In the genomic region with DNA sequence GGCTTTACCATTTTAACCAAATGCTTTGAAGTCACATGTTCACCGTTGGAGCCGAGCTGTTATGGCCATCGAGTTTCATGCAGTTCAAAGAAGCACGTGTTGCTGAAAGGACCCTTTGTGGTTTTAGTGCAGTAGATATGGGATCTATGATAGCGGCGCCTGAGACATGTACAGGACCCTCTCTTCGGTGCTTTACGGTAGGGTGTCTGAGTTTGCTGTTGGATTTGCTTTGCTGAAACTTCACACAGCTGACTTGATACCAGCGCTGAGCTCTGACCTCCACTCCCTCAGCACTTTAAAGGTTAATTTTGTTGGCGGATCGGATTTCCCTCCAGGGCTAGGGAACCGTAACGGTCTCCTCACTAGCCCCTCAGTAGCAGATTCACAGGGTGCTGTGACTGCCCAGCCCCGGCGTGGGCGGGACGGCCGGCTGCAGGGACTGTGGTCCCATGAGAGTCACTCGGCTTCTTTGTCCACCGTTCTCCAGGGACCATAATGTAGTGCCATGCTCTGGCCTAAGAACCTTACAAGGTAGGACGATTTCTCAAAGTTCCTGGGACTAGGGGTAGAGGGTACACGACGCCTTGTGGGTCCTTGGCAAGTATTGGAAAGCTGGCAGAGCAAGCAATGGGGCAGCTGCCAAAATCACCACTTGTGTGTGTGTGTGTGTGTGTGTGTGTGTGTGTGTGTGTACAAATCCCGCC, we compare ENCODE assay signal across 8 mouse cellular contexts.
DNase-seq lines count a peak whose midpoint lies in the region; ATAC-seq and TF ChIP-seq lines count a peak whose summit lies in the region.

No protein-coding gene starts in this region.

- no peak for TF ChIP-seq POLR2A in cortical plate, adult 2 months (IDR thresholded peaks at IDR 0.05; ENCODE audit: extremely low read depth, insufficient read depth, low read length)

- ATAC-seq in heart, embryonic 13.5 days (ENCODE audit: extremely low read depth, insufficient number of reproducible peaks, low FRiP score, low TSS enrichment): peak; percentile 32; the same call in 1 of the 2 replicates
- peak; percentile 92 for ATAC-seq in kidney, embryonic 15.5 days (replicated peaks; ENCODE audit: low FRiP score)

- peak overlapping the region; percentile 71 for H3K4me2 ChIP-seq in heart, embryonic 13.5 days
- H3K4me2 ChIP-seq in kidney, embryonic 15.5 days: peak overlapping the region; percentile 66

- under 1% methylated on average over 24 of the region's 24 CpGs for WGBS in heart, embryonic 13.5 days
- WGBS in kidney, embryonic 15.5 days: under 1% methylated on average over 24 of the region's 24 CpGs

- H3K27ac ChIP-seq in left cerebral cortex, adult 2 months: peak overlapping the region; percentile 29; the same call in 1 of the 2 replicates
- H3K27ac ChIP-seq in cortical plate, adult 2 months (ENCODE audit: insufficient read depth, low read length): peak overlapping the region; percentile 20
- peak overlapping the region; percentile 91 for H3K27ac ChIP-seq in heart, embryonic 13.5 days (replicated peaks)
- peak overlapping the region; percentile 93 for H3K27ac ChIP-seq in kidney, embryonic 15.5 days

- peak overlapping the region; percentile 87 for H3K9ac ChIP-seq in heart, embryonic 13.5 days
- H3K9ac ChIP-seq in kidney, embryonic 15.5 days: peak overlapping the region; percentile 63

- H3K9me3 ChIP-seq in heart, embryonic 13.5 days: no peaks in the 10 kb centered on the region
- no peaks in the 10 kb centered on the region for H3K9me3 ChIP-seq in kidney, embryonic 15.5 days (replicated peaks)

- peaks cover 10% of the 10 kb centered on the region for H3K4me1 ChIP-seq in cortical plate, adult 2 months (ENCODE audit: control insufficient read depth, insufficient read depth, low read length)
- H3K4me1 ChIP-seq in heart, embryonic 13.5 days: peaks cover 72% of the 10 kb centered on the region
- H3K4me1 ChIP-seq in kidney, embryonic 15.5 days: peaks cover 71% of the 10 kb centered on the region

- H3K4me3 ChIP-seq in left cerebral cortex, adult 2 months: peak overlapping the region; percentile 37
- H3K4me3 ChIP-seq in cortical plate, adult 2 months (ENCODE audit: insufficient read depth, low read length): peak overlapping the region; percentile 16; the same call in 1 of the 2 replicates
- H3K4me3 ChIP-seq in heart, embryonic 13.5 days: peak overlapping the region; percentile 62
- H3K4me3 ChIP-seq in kidney, embryonic 15.5 days (replicated peaks): peak overlapping the region; percentile 54

- no peaks in the 10 kb centered on the region for H3K36me3 ChIP-seq in heart, embryonic 13.5 days
- H3K36me3 ChIP-seq in kidney, embryonic 15.5 days: no peaks in the 10 kb centered on the region

- intact Hi-C loops in left cerebral cortex, adult 2 months (cut with DNase I): loop anchor here (5.0 kb wide), 1 partner anchor 40 kb away; no protein-coding TSS in a partner anchor
- intact Hi-C loops in left cerebral cortex, postnatal 25 days (cut with DNase I): no loop called here

- TF ChIP-seq CTCF in left cerebral cortex, adult 2 months (IDR thresholded peaks at IDR 0.05): no peak
- no peak for TF ChIP-seq CTCF in cortical plate, adult 2 months (IDR thresholded peaks at IDR 0.05; ENCODE audit: extremely low read depth, insufficient read depth, low read length)

- no peak for DNase-seq in left cerebral cortex, adult 2 months (ENCODE audit: extremely low spot score in 1 of 2, low spot score in 2 of 2)
- no peak for DNase-seq in left cerebral cortex, postnatal 25 days (ENCODE audit: low spot score in 2 of 2)
- DNase-seq in lung, postnatal 25 days (ENCODE audit: low spot score): peak; percentile 20
- no peak for DNase-seq in c-Kit-positive CD71-positive TER-119-positive erythroid progenitor cells, embryonic 14.5 days (ENCODE audit: low spot score)
- no peak for DNase-seq in frontal cortex, postnatal 25 days (ENCODE audit: low spot score in 2 of 2)

- no peaks in the 10 kb centered on the region for H3K27me3 ChIP-seq in heart, embryonic 13.5 days (replicated peaks)
- H3K27me3 ChIP-seq in kidney, embryonic 15.5 days: no peaks in the 10 kb centered on the region

Comparison
In these comparisons a context has a peak if more than half of its experiments do, and no peak if none do; other contexts are left out.
1. H3K27ac ChIP-seq: peak in every context shown above with its lines; median percentile 93 in kidney, embryonic 15.5 days; 91 in heart, embryonic 13.5 days; 29 in left cerebral cortex, adult 2 months; 20 in cortical plate, adult 2 months.